Mouse (Mus musculus) kidney, adult 8-10 months (tissue): ENCODE measurements at regions not wholly inside any gene's neighbourhood (a gene's known extent, or its start where the extent isn't known, plus 50 kb on each side); places are given as distances from the start of the nearest gene placed in this dataset.

Experiments used
- DNase-seq, 2 experiments: peaks; one replicate each; pipeline ENCODE4 v3.0.0; 2022

DNA sequence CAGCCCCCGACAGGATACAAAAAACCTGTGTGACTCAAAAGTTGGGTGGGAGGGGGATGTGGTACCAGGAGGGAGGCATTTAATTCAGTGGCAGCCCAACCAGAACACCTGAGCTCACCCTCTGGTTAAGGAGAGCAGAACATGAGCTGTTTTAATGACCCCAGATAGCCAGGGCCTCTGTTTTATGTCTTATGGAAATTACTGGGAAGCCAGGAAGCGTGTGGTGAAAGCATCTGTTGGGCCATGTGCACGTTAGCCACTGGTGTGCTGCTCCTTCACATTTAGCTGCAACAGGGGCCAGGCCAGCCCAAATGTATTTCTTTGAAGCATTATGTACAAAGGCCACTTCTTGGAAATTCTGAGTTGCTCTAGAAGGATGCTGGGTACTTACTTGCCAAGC, 308.2 kb upstream of the Hnrnpa3 start:
- no peak for DNase-seq

DNA sequence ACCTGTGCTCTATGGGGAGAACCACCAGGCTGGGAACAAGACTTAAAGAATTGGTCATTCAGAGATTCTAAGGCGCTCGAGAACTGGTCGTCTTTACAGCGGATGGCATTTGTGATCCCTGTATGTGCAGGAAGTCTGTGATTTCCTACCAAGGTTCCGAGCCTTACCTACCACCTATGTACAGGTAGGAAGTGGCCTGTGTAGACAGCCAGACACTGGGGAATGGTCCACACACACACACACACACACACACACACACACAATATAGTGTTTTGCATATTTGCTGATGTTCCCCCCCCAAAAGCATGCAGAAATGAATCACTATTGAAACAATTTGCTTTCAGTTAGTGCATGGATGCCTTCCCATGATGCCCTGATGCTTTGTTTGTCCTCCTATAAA, 307.1 kb upstream of the Hnrnpa3 start:
- no peak for DNase-seq

DNA sequence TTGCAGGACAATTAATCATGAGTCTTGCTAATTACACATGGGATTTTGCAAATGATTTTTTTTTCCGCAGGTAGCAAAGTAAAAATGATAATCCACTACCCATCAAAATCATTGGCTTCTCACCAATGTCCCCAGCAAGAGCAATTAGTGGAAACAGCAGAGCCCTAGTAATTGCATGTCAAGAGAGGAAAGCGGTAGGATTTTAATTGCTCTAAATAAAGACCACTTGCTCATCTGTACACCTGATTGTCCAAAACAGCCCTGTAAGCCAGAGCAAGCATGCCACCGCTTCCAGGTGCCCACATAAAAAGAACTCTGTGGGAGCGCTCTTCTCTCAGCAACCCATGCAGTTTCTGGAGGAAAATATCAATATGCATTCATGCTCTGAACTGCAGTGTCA, 306.5 kb upstream of the Hnrnpa3 start:
- no peak for DNase-seq

GRCm38 (mm10) chr2:75356691-75357375, 302.2 kb upstream of the Hnrnpa3 start:
- no peak for DNase-seq

DNA sequence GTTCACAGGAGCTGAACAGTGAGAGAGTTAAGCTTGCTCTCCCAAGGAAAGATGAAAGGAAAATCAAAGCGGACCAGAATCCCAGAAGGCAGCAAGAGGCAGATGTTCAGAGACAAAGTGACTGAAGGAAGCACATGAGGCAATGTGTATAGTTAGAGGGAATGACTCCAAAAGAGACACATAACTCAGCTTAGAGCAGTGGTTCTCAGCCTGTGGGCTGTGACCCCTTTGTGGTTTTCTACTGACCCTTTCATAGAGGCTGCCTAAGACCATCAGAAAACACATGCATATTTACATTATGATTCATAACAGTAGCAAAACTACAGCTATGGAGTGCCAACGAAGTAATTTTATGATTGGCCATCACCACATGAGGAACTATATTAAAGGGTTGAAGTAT, 301.5 kb upstream of the Hnrnpa3 start:
- no peak for DNase-seq

- no peak for DNase-seq
These were observed 298.1 kb upstream of the Hnrnpa3 start for GRCm38 (mm10) chr2:75360936-75361335.

DNA sequence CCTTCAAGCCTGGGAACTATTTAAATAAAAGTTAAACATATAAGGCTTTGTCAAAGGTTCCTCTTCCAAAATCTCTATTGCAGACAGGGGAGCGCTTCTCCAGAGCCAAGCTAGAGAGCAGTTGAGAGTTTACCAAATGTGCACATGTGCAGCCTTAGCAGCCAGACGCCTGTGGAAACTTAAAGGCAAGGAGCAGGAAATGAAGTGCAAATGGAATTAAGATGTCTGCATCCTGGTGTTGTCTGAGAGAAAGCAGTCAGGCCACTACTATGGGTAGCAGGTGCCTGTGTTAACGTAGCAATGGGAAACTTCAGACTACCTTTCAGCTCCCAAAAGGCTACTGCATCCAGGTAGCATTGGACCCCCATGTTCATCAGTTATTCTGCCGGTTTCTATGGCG, 282.4 kb upstream of the Hnrnpa3 start:
- DNase-seq, result no peak

DNA sequence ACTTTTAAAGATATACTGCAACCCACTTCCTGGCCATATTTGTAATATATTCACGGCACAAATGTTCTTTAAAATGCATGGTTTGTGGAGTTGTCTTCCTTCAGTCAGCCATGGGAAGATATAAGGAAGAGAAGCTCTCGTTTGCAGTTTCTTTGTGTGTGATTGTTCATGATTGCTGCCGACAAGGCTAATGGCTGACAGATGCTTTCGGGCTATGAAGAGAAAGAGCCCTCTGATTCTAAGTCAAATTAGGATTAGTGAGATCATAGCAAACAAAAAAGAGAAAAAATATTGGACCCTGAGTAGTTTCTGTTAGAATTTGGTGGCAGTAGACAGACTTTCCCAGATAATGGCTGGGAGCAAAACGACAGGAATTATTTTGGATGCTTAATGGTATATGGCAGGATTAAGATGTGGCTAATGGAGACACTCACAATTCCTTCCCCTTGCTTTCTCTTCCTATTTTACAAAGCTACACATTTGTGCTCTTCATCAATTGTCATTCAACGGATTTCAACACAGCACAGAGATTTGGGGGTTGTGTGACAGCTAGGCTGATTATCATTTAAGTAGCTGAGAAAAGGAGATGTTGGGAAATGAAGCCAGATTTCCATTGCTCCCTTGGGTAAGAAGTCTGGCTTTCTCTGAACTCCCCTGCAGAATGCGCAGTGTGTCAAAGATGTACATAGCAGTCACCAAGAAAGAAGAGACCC, 273.4 kb upstream of the Hnrnpa3 start:
- DNase-seq, result no peak

DNA sequence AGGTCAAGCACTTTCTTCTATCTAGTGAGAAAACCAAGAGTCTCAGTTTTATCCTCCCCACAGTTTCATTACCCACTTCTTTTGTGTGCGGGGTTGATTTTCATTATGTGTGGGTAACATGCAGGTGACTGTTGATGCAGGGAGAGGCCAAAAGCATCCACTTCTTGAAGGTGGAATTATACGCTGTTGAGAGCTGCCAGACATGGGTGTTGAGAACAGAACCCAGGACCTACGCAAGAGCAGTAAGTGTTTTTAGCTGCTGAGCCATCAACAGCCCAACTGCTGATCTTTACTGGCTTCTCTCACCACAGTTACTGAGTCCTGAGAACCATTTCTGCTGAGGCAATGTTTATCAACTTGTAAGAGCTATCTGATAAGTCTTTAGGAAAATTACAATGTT, 272.4 kb upstream of the Hnrnpa3 start:
- DNase-seq, result no peak

GRCm38 (mm10) chr2:75392041-75392440, 267.0 kb upstream of the Hnrnpa3 start:
- DNase-seq, result no peak

- DNase-seq, result no peak
These were observed 264.0 kb upstream of the Hnrnpa3 start for GRCm38 (mm10) chr2:75394928-75395673.

- no peak for DNase-seq
These were observed 263.0 kb upstream of the Hnrnpa3 start for GRCm38 (mm10) chr2:75396016-75396415.

- DNase-seq, result no peak
These were observed 258.7 kb upstream of the Hnrnpa3 start for GRCm38 (mm10) chr2:75400291-75400870.

DNA sequence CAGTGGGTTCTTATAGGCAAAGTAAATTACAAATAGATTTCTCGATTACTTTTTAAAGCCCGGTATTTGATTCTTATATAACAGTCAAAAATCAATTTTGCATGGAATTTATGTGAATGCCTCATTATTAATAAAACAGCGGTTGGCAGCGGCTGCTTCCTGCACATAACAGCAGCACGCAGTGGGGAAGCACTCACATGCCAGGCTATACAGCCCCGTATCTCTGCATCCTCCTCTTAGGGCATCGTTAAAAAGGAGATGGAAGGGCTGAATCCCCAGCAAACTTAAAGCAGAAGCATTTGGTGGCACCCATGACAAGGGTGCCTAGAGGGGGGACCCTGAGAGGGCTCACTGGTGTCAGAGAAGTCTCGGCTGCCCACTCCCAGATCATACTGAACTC, 255.3 kb upstream of the Hnrnpa3 start:
- DNase-seq, result no peak

GRCm38 (mm10) chr2:75405524-75406214, 253.4 kb upstream of the Hnrnpa3 start:
- DNase-seq, result no peak

- no peak for DNase-seq
These were observed 252.2 kb upstream of the Hnrnpa3 start for GRCm38 (mm10) chr2:75406721-75407455.

- no peak for DNase-seq
These were observed 251.5 kb upstream of the Hnrnpa3 start for GRCm38 (mm10) chr2:75407560-75407959.

DNA sequence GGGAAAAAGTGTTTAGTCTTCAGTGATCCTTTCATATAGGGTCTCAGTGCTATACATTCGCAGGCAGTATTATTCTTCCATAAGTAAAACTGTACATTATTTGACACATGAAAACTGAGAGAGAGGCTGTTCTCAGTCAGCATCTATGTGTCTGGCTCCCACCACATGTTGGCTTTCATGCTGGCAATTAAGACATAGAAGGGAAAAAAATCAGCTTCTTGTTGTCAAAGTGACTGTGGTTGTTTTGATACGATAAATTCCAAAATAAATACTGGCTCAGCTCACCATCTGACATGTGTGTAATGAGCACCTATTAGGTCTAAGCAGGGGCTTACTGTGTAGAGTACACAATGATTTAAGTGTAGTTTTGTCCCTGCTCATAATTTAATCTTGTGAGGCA, 251.0 kb upstream of the Hnrnpa3 start:
- DNase-seq, result no peak

DNA sequence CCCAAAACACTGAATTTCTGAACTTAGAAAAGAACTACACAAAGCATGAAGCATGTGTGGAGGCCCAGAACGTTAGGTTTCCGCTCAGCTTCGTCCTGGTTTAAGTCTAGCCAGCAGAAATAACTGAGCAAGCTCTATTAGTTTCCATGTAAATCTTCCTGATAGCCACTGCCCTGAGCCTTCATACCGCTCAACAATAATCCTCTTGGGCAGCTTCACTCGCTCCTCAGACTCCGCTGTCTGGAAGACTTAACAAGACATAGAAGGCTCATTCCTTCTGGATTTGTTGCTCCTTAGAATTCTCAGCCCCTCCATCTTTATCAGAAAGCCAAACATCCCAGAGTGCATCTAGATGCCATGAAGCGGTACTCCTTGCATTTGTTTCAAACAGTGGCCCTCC, 249.3 kb upstream of the Hnrnpa3 start:
- DNase-seq, result no peak

GRCm38 (mm10) chr2:75412735-75413134, 246.3 kb upstream of the Hnrnpa3 start:
- DNase-seq, result no peak

DNA sequence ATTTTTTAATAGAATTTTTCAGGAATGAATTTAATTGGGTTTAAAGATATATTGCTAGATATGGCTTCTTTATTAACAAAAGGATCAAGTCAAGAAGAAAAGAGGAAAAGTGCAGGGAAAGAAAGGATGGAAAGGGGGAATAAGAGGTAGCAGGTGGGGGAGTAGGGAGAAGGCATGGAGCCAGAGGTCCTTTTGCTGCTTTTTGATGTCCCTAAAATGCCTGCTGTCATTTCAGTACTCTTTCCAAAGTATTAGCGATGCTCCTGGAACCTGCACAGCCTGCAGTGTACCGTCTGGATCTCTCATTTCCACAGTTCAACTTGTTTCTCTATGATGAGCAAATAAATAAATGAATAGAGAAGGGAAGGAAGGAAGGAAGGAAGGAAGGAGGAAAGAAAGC, 240.4 kb upstream of the Hnrnpa3 start:
- DNase-seq, result no peak

GRCm38 (mm10) chr2:75419142-75419541, 239.9 kb upstream of the Hnrnpa3 start:
- DNase-seq, result no peak
